Mouse (Mus musculus): ENCODE results near the gene Otud7a. TPM values are rescaled to one million over a fixed set of nuclear protein-coding genes. Genes with fewer than 3 reads are reported as not detected.

Gene Otud7a
- not detected for polyA plus RNA-seq (2017; shearing (Covaris generic))

DNA sequence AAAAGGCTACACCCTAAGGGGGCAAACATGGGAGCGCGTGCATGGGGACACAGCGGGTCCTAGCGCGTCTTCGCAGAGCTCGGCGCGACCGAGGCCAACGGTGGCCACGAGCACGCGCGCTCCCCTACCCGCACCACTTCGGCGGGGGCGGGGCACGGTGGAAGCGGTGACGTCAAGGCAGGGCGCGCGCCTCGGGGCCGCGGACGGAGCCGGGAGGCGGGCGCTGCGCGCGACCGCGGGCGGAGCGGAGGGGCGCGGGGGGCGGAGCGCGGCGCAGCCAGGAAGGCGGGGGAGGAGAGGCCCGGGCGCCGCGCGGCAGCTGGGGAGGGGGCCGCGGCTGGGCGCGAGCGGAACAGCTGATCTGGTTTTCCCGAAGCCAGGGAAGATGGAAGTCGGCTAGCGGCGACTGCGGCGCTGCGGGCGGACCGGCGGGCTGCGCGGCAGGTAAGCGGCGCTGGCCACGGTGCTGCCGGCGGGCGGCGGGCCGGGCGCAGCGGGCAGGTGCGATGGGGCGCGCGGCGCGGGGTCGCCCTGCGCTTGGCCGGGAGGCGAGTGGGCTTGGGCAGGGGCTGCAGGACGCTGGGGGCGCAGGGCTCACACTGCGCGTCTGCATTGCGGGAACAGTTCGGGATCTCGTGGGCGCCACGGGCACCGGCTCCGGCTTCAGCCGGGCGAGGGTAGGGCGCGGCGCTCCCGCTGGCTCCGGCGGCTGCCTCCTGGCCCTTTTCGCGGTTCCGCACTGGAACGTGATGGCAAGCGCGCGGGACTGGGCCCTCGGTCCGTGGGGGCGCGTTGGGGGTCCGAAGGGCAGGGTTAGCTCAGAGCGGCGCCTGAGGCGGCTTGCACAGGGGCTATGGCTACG, at the start of gene Otud7a:
Otud7a (plus strand) TSS at position 268 of the 862 bp plus-strand sequence.

Other genes starting within 250 kb of the Otud7a start
- gene Chrna7, start 232.2 kb upstream of the Otud7a start, polyA plus RNA-seq (2017; shearing (Covaris generic)): not detected

Data from naive thymus-derived CD4-positive, alpha-beta T cell, adult 5 months (primary cell).